Mouse (Mus musculus) testis, adult 10 weeks (tissue): Measurements from ENCODE around the gene Actr2. TPM values are rescaled to one million over a fixed set of nuclear protein-coding genes. Genes with fewer than 3 reads are reported as not detected.

Experiments used
- polyA plus RNA-seq: library from polyadenylated mRNA; stranded (reverse); fragments of 350-450 nt; fragmentation: Illumina TruSeq; extraction: RNeasy Lipid Tissue Mini Kit (QIAGEN cat#74804); gene quantifications from one replicate; pipeline ENCODE4 v1.2.3, GENCODE M21; 2014; ENCODE audit warnings: low read depth, low replicate concordance

Actr2 gene
- polyA plus RNA-seq: 46.6 TPM

GRCm38 (mm10) chr11:20112741-20113480 lies at the start of gene Actr2:
TSS of gene Actr2 (minus strand) at chr11:20112913.

Other genes with a start within 250 kb of the Actr2 start
- 2.7 TPM for gene Spred2, start 188.5 kb downstream of the Actr2 start, polyA plus RNA-seq
- 98.3 TPM for gene Rab1a, start 88.5 kb upstream of the Actr2 start, polyA plus RNA-seq
- gene Cep68, start 136.5 kb upstream of the Actr2 start, polyA plus RNA-seq: 11.7 TPM
- gene Slc1a4, start 219.8 kb upstream of the Actr2 start, polyA plus RNA-seq: 0.71 TPM